Mouse (Mus musculus) NIH3T3 (cell line): ENCODE measurements around the gene Cdiptos.

Experiments used
- DNase-seq: peaks from one replicate; pipeline ENCODE4 v3.0.0-alpha.2; 2012; ENCODE audit warnings: low read depth

The Cdiptos gene

GRCm38 (mm10) chr7:126975493-126975892 is 405 bp downstream of the Cdiptos start:
- DNase-seq = peak; percentile 45

GRCm38 (mm10) chr7:126967361-126967760 is 8.5 kb downstream of the Cdiptos start:
- no peak for DNase-seq

- peak; percentile 18 for DNase-seq
Observed at GRCm38 (mm10) chr7:126965568-126965967, 10.3 kb downstream of the Cdiptos start.

- DNase-seq = peak; percentile 62
Observed at GRCm38 (mm10) chr7:126963548-126964286, 12.2 kb downstream of the Cdiptos start.

GRCm38 (mm10) chr7:126961965-126962364 is 13.9 kb downstream of the Cdiptos start:
- DNase-seq = no peak

GRCm38 (mm10) chr7:126961095-126961494 is 14.8 kb downstream of the Cdiptos start:
- no peak for DNase-seq

GRCm38 (mm10) chr7:126959780-126960179 is 16.1 kb downstream of the Cdiptos start:
- DNase-seq = no peak

GRCm38 (mm10) chr7:126955125-126955524 is 20.8 kb downstream of the Cdiptos start:
- DNase-seq = no peak

GRCm38 (mm10) chr7:126952646-126953045 is 23.3 kb downstream of the Cdiptos start:
- no peak for DNase-seq

GRCm38 (mm10) chr7:126951741-126952140 is 24.2 kb downstream of the Cdiptos start:
- no peak for DNase-seq

- no peak for DNase-seq
Observed at GRCm38 (mm10) chr7:126950647-126951615, 25.0 kb downstream of the Cdiptos start.

- peak; percentile 88 for DNase-seq
Observed at GRCm38 (mm10) chr7:126949793-126950646, 25.9 kb downstream of the Cdiptos start, which contains the start of gene Sez6l2. TSS of gene Sez6l2 (plus strand) at chr7:126950563.

GRCm38 (mm10) chr7:126949403-126949792 is 26.5 kb downstream of the Cdiptos start, which contains the start of gene Asphd1:
TSS of gene Asphd1 (minus strand) at chr7:126949582.
- DNase-seq = no peak

GRCm38 (mm10) chr7:126948626-126949025 is 27.3 kb downstream of the Cdiptos start:
- no peak for DNase-seq

GRCm38 (mm10) chr7:126946530-126946929 is 29.4 kb downstream of the Cdiptos start:
- peak; percentile 73 for DNase-seq

GRCm38 (mm10) chr7:126941801-126942200 is 34.1 kb downstream of the Cdiptos start:
- no peak for DNase-seq

- no peak for DNase-seq
Observed at GRCm38 (mm10) chr7:126941171-126941570, 34.7 kb downstream of the Cdiptos start.

- no peak for DNase-seq
Observed at GRCm38 (mm10) chr7:126932652-126933051, 43.2 kb downstream of the Cdiptos start.

- DNase-seq = no peak
Observed at GRCm38 (mm10) chr7:126929046-126929445, 46.9 kb downstream of the Cdiptos start.

GRCm38 (mm10) chr7:126928384-126929037 is 47.4 kb downstream of the Cdiptos start, which contains the start of gene Kctd13:
TSS of gene Kctd13 (plus strand) at chr7:126928879.
- peak; percentile 95 for DNase-seq

GRCm38 (mm10) chr7:126926299-126926698 is 49.6 kb downstream of the Cdiptos start:
- DNase-seq = no peak
